Mouse (Mus musculus) heart, postnatal 0 days (tissue): Measurements from ENCODE around the gene Hist1h2ad. TPM values are rescaled to one million over a fixed set of nuclear protein-coding genes. Genes with fewer than 3 reads are reported as not detected.
"Not testable (repeated sequence)": the region's sequence is repeated elsewhere in the genome, so short reads cannot be mapped to it uniquely, and the experiment has no call there.

Experiments used
- ATAC-seq: fragments of 200-750 bp; cut with Nextera tagmentation; 2 replicates; pipeline ENCODE4 v1.8.0; 2017; ENCODE audit warnings: low read depth, moderate number of reproducible peaks, moderate library complexity; ENCODE audit not compliant: insufficient read depth
- DNase-seq: peaks from one replicate; pipeline ENCODE4 v3.0.0-alpha.2; 2016; ENCODE audit warnings: low spot score
- H3K27ac ChIP-seq: fragments of 300-500 bp; sonication (generic); 2 replicates; pipeline ENCODE4 v1.5.1; 2014; ENCODE audit warnings: low read depth, mild to moderate bottlenecking
- H3K27me3 ChIP-seq: fragments of 300-500 bp; sonication (generic); 2 replicates; pipeline ENCODE4 v1.6.1; 2014; ENCODE audit warnings: low read length, mixed read lengths; ENCODE audit not compliant: control insufficient read depth, insufficient read depth
- H3K36me3 ChIP-seq: fragments of 300-500 bp; sonication (generic); replicated peaks from 2 replicates; pipeline ENCODE4 v1.6.1; 2014; ENCODE audit warnings: low read length, mixed read lengths; ENCODE audit not compliant: control insufficient read depth, insufficient read depth
- H3K4me1 ChIP-seq: fragments of 300-500 bp; sonication (generic); 2 replicates; pipeline ENCODE4 v1.6.1; 2014; ENCODE audit warnings: antibody characterized with exemption; ENCODE audit not compliant: control insufficient read depth, insufficient read depth
- H3K4me2 ChIP-seq: fragments of 300-500 bp; sonication (generic); 2 replicates; pipeline ENCODE4 v1.6.1; 2014; ENCODE audit warnings: low read depth, mild to moderate bottlenecking, low read length, moderate library complexity
- H3K4me3 ChIP-seq: fragments of 300-500 bp; sonication (generic); 2 replicates; pipeline ENCODE4 v1.5.1; 2014; ENCODE audit warnings: low read depth, low read length
- H3K9ac ChIP-seq: fragments of 300-500 bp; sonication (generic); replicated peaks from 2 replicates; pipeline ENCODE4 v1.6.1; 2014; ENCODE audit warnings: low read depth, low read length, mixed read lengths
- H3K9me3 ChIP-seq: fragments of 300-500 bp; sonication (generic); replicated peaks from 2 replicates; pipeline ENCODE4 v1.6.1; 2016; ENCODE audit warnings: low read length; ENCODE audit not compliant: control insufficient read depth
- CTCF ChIP-seq: IDR thresholded peaks from 2 replicates; pipeline ENCODE4 v1.5.1; 2016; ENCODE audit warnings: antibody characterized with exemption, control low read depth, low read depth
- EP300 ChIP-seq: IDR thresholded peaks from 2 replicates; pipeline ENCODE4 v1.6.1; 2016; ENCODE audit warnings: antibody characterized with exemption, low read depth
- WGBS: fragments of 180-500 bp; shearing (Covaris S2); extraction: QIAGEN DNeasy Blood & Tissue Kit; methylation state at CpG from one replicate; pipeline ENCODE4 v1.1.7; 2014; 5-methylcytosine and 5-hydroxymethylcytosine counted together
- polyA plus RNA-seq: library from polyadenylated mRNA; unstranded; fragments of >200 nt; fragmentation: Nextera tagmentation; extraction: Ambion mirVana; gene quantifications from 2 replicates; pipeline ENCODE4 v1.2.1, GENCODE M21; 2015
- total RNA-seq: library from RNA; depleted of rRNA; stranded (reverse); fragments of >200 nt; gene quantifications from 2 replicates; pipeline ENCODE4 v1.2.3, GENCODE M21; 2014; ENCODE audit warnings: low replicate concordance

The Hist1h2ad gene
- total and polyA plus RNA-seq, 2 experiments from 2014 or later, result 0.27 to 568 TPM

GRCm38 (mm10) chr13:23538249-23538648, 35.9 kb upstream of the Hist1h2ad start:
- WGBS, result 82% methylated on average over 5 of the region's 5 CpGs
- ATAC-seq (no peak), DNase-seq (no peak)
- Histone ChIP-seq H3K27me3 (no peaks in the 10 kb centered on the region), H3K4me3 (no peak overlapping the region), H3K36me3 (no peaks in the 10 kb centered on the region), H3K4me2 (no peak overlapping the region), H3K9ac (no peak overlapping the region), H3K9me3 (no peaks in the 10 kb centered on the region), H3K27ac (no peak overlapping the region), H3K4me1 (peaks cover 6% of the 10 kb centered on the region; the same call in 1 of the 2 replicates)
- no peak for TF ChIP-seq EP300
- TF ChIP-seq CTCF, result no peak

- not testable (repeated sequence) for H3K9me3 ChIP-seq, H3K4me1 ChIP-seq, ATAC-seq, H3K4me2 ChIP-seq, H3K36me3 ChIP-seq, H3K27me3 ChIP-seq, H3K27ac ChIP-seq, H3K9ac ChIP-seq, H3K4me3 ChIP-seq, DNase-seq
- 58% methylated on average over 1 of the region's 1 CpGs for WGBS
These were observed 34.4 kb upstream of the Hist1h2ad start for GRCm38 (mm10) chr13:23539821-23540220.

- Histone ChIP-seq H3K4me3 (no peak overlapping the region), H3K27ac (no peak overlapping the region), H3K36me3 (no peaks in the 10 kb centered on the region), H3K9ac (no peak overlapping the region), H3K27me3 (no peaks in the 10 kb centered on the region), H3K4me2 (no peak overlapping the region), H3K4me1 (no peaks in the 10 kb centered on the region), H3K9me3 (no peaks in the 10 kb centered on the region)
- ATAC-seq (no peak), DNase-seq (no peak)
- 83% methylated on average over 3 of the region's 3 CpGs for WGBS
- TF ChIP-seq CTCF (no peak), EP300 (no peak)
These were observed 32.7 kb upstream of the Hist1h2ad start for GRCm38 (mm10) chr13:23541497-23541896.

GRCm38 (mm10) chr13:23542225-23542980, 31.8 kb upstream of the Hist1h2ad start:
- Histone ChIP-seq H3K9ac (peak overlapping the region; percentile 58; the same call in 1 of the 2 replicates), H3K27ac (peak overlapping the region; percentile 89), H3K4me2 (peak overlapping the region; percentile 81), H3K4me3 (peak overlapping the region; percentile 55)
- H3K4me1 ChIP-seq, H3K36me3 ChIP-seq, ATAC-seq, H3K9me3 ChIP-seq, H3K27me3 ChIP-seq, DNase-seq: not testable (repeated sequence)
- WGBS, result 15% methylated on average over 3 of the region's 3 CpGs

- not testable (repeated sequence) for H3K27me3 ChIP-seq, H3K36me3 ChIP-seq
These were observed 31.1 kb upstream of the Hist1h2ad start, which contains the start of gene Hist1h2bh for GRCm38 (mm10) chr13:23542999-23543607. Gene Hist1h2bh, minus strand, starts transcription at chr13:23543392.

More at GRCm38 (mm10) chr13:23542999-23543607, 31.1 kb upstream of the Hist1h2ad start, which contains the start of gene Hist1h2bh:
- ATAC-seq (peak; percentile 91), DNase-seq (peak; percentile 98)
- Histone ChIP-seq H3K9ac (peak within 1 kb of the TSS; percentile 59), H3K4me3 (peak within 1 kb of the TSS; percentile 57), H3K27ac (peak within 1 kb of the TSS; percentile 95), H3K4me2 (peak within 1 kb of the TSS; percentile 81)
- under 1% methylated on average over 24 of the region's 42 CpGs for WGBS
- not testable (repeated sequence) for H3K4me1 ChIP-seq, H3K9me3 ChIP-seq
